Mouse (Mus musculus): Measurements from ENCODE around the gene Lbhd1.
"Not testable (repeated sequence)": the region's sequence is repeated elsewhere in the genome, so short reads cannot be mapped to it uniquely, and the experiment has no call there.

Gene Lbhd1

GRCm38 (mm10) chr19:8883616-8884015, at the start of gene Lbhd1, which contains the start of gene Gm49403:
Lbhd1 (plus strand) TSS chr19:8883732.
Gm49403 (plus strand) TSS chr19:8883930.
- no peak for DNase-seq (ENCODE audit: low spot score in 2 of 2)

GRCm38 (mm10) chr19:8836327-8836726, 47.2 kb upstream of the Lbhd1 start:
- DNase-seq (ENCODE audit: low spot score in 2 of 2): not testable (repeated sequence)

- DNase-seq (ENCODE audit: low spot score in 2 of 2): peak; percentile 73 to 83
These were observed 46.2 kb upstream of the Lbhd1 start, which contains the start of gene Bscl2 for GRCm38 (mm10) chr19:8837251-8837791. Bscl2 (plus strand) TSS chr19:8837467.

- no peak for DNase-seq (ENCODE audit: low spot score in 2 of 2)
These were observed 45.3 kb upstream of the Lbhd1 start for GRCm38 (mm10) chr19:8838041-8838730.

- DNase-seq (ENCODE audit: low spot score in 2 of 2): no peak
These were observed 44.2 kb upstream of the Lbhd1 start, which contains the start of gene Gng3 for GRCm38 (mm10) chr19:8839103-8839907. Gng3 (minus strand) TSS chr19:8839194.

GRCm38 (mm10) chr19:8839908-8840791, 43.4 kb upstream of the Lbhd1 start:
- DNase-seq (ENCODE audit: low spot score in 2 of 2): peak; percentile 22 to 40

GRCm38 (mm10) chr19:8841012-8841411, 42.5 kb upstream of the Lbhd1 start:
- no peak for DNase-seq (ENCODE audit: low spot score in 2 of 2)

DNA sequence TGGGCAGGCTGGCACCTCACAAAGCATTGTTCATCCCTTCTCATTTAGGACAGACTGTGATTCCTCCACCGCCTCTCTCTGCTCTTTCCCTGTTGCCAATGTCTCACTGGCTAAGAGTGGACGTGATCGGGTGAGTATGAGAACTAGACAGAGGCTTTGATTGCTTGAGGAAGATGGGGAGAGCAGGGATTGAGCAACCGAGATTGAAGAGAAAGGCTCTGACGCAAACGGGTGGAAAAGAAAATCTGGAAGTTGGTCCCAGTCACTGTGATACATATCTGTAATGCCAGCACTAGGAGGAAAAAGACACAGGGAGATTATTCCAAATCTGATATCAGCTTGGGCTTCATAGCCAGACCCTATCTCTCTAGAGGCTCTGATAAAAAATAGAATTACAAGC, 40.6 kb upstream of the Lbhd1 start:
- no peak for DNase-seq (ENCODE audit: low spot score in 2 of 2)

DNA sequence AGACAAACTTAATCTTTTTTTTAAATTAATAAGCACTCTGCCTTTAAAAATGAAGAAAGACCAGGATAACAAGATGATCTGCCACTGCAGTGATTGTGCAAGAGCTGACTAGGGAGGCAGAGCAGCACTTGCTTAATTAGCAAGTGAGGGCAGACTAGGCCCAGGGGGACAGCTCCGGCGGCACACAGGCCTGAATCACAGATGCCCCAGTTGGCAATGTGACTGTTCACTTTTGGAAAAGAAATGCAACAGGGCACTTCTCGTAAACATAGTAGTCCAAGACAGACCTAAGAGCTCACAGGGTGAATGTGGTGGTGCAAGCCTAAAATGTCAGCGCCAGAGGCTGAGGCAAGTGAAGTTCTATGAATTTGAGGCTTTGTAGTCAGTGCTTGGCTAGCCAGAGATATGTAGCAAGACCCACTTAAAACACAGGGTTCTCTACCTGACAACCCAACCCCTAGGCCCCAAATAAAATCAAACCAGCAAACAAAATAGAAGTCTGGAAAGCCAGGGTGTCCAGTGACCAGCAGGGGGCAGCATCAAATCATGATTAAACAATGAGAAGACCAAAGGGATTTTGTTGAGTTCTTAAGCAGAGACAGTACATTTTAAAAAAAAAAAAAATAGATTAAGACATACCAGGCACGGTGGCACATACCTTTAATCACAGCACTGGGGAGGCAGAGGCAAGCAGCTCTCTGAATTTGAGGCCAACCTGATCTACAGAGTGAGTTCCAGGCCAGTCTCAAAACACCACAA, 39.0 kb upstream of the Lbhd1 start:
- peak; percentile 53 to 87 for DNase-seq (ENCODE audit: low spot score in 2 of 2)

GRCm38 (mm10) chr19:8848356-8848755, 35.2 kb upstream of the Lbhd1 start:
- no peak for DNase-seq (ENCODE audit: low spot score in 2 of 2)

GRCm38 (mm10) chr19:8850402-8850901, 33.1 kb upstream of the Lbhd1 start, which contains the start of gene Lrrn4cl:
Lrrn4cl (plus strand) TSS chr19:8850768.
- DNase-seq (ENCODE audit: low spot score in 2 of 2): no peak

GRCm38 (mm10) chr19:8851639-8852038, 31.9 kb upstream of the Lbhd1 start:
- no peak for DNase-seq (ENCODE audit: low spot score in 2 of 2)

DNA sequence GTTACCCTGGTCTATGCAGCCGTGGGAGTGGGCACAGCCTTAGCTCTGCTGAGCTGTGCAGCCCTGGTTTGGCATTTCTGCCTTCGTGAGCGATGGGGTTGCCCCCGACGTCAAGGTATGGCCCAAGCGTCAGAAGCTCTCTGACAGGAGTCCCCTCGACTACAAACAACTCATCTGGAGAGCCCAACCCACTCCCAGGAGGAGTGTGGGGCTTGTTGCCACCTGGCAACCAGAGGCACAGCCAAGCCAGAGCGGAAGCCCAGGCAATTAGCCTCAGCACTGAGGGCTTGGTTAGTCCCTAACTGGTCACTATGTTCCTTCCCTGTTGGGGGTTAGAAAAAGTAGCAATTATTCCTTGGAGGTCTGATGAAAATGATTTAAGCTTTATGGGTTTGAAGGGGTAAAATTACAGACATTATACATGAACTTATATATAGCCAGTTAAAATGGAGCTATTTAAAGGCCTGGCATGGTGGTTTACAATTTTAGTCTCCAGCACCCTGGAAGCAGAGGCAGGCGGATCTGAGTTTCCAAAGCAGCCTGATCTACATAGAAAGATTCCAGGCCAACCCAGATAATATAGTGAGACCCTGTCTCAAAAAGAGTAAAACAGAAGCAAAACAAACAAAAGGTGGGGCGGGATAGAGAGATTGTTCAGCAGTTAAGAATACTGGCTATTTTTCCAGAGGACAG, 31.1 kb upstream of the Lbhd1 start:
- no peak for DNase-seq (ENCODE audit: low spot score in 2 of 2)

DNA sequence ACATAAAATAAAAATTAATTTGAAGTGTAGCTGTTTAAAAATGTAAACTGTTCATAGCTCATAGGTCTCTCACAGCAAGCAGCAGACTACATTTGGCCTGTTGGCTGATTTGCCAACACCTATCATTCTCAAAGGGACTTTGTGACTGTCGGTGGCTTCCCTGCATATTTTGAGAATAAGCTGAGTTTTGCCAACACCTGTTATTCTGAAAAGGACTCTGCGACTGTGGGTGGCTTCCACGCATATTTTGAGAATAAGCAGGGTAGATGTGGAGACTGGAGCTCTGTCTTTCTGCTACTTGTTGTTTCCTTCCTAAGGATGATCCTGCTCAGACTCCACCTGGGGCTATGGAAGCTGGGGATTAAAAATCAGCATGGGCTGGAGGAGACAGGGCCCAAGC, 30.4 kb upstream of the Lbhd1 start:
- DNase-seq (ENCODE audit: low spot score in 2 of 2): no peak

DNA sequence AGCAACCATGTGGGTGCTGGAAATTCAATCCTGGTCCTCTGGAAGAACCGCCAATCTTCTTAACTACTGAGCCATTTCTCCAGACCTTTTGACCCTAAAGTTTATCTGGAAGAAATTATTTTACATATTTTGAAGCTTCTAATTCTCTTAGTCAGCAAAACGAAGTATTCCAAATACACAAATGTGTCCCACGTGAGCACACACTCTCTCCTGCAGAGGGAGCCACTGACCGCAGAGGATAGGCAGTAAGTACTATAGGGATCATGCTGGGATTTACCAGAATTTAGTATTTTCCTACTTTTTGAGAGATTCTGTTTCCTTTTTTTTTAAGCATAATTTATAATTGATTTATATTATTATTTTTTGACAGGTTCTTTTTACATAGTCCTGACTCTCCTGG, 25.8 kb upstream of the Lbhd1 start:
- peak in 1 of 2 experiments; percentile 55 for DNase-seq (ENCODE audit: low spot score in 2 of 2)

GRCm38 (mm10) chr19:8859018-8859417, 24.5 kb upstream of the Lbhd1 start:
- DNase-seq (ENCODE audit: low spot score in 2 of 2): peak; percentile 42 to 51

GRCm38 (mm10) chr19:8864265-8864664, 19.3 kb upstream of the Lbhd1 start:
- no peak for DNase-seq (ENCODE audit: low spot score in 2 of 2)

DNA sequence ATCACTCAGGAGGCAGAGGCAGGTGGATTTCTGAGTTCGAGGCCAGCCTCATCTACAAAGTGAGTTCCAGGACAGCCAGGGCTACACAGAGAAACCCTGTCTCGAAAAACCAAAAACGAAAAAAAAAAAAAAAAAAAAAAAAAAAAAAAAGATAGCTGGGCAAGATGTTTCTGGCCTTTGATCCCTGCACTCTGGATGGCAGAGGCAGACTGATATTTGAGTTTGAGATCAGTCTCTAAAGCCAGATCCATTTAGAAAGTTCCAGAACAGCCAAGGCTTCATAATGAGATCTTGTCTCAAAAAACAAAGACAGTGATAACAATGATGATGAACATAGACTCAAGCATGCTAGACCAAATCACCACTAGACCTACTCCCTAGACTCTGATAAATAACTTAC, 13.2 kb upstream of the Lbhd1 start:
- DNase-seq (ENCODE audit: low spot score in 2 of 2): not testable (repeated sequence)

DNA sequence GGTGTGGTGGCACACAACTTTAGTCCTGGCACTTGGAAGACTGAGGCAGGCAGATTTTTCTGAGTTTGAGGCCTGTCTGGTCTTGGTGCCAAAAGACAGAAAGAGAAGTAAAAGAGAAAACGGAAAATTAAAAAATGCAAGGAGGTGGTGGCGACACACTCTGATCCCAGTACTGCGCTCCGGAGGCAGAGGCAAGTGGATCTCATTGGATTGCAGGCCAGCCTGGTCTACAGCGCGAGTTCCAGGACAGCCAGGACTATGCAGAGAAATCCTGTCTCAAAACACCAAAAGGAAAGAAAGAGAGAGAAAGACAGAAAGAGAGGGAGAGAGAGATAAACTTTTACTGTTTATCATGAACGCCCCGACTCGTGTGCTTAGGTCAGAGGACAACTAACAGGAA, 12.7 kb upstream of the Lbhd1 start:
- no peak for DNase-seq (ENCODE audit: low spot score in 2 of 2)
